In genomic region chr10:76771624-76772023, GRCm38 (mm10) we compare ENCODE assay signal across 35 mouse cellular contexts. TPM values are rescaled to one million over a fixed set of nuclear protein-coding genes. Genes with fewer than 3 reads are reported as not detected.
"Had no signal": no experiment of that assay in that cellular context is flagged by ENCODE, and none has a peak within 500 bp of the region (broad histone marks: within the 10 kb centered on the region; RNA-seq: fewer than 3 reads in every experiment).

No protein-coding gene starts in this region.

- DNase-seq: left cerebral cortex, postnatal 4 days; liver; liver, embryonic 13.5 days; liver, postnatal 0 days; lung, adult 18-20 months; lung, adult 2 months; lung, embryonic 14.5 days; lung, postnatal 10 days; lung, postnatal 14 days; lung, postnatal 36 days; midbrain, embryonic 14.5 days had no signal

- H3K27ac ChIP-seq: limb, embryonic 10.5 days; limb, embryonic 12.5 days; limb, embryonic 13.5 days; limb, embryonic 15.5 days; liver, embryonic 12.5 days; liver, embryonic 13.5 days; liver, embryonic 14.5 days; liver, embryonic 15.5 days; lung, embryonic 15.5 days; macrophage; midbrain, embryonic 10.5 days; midbrain, embryonic 12.5 days; midbrain, embryonic 13.5 days; midbrain, embryonic 15.5 days; neural tube, embryonic 12.5 days; neural tube, embryonic 13.5 days had no signal

- ATAC-seq: liver, embryonic 12.5 days; liver, postnatal 0 days; lung, postnatal 0 days; midbrain, embryonic 13.5 days; midbrain, embryonic 15.5 days; midbrain, embryonic 16.5 days had no signal

- H3K9me3 ChIP-seq: limb, embryonic 10.5 days; limb, embryonic 12.5 days; limb, embryonic 13.5 days; limb, embryonic 15.5 days; liver, embryonic 12.5 days; liver, embryonic 13.5 days; liver, embryonic 15.5 days; lung, embryonic 15.5 days; midbrain, embryonic 10.5 days; midbrain, embryonic 12.5 days; midbrain, embryonic 13.5 days; midbrain, embryonic 15.5 days; neural tube, embryonic 12.5 days; neural tube, embryonic 13.5 days had no signal

- H3K4me1 ChIP-seq: limb, embryonic 12.5 days; limb, embryonic 13.5 days; limb, embryonic 15.5 days; liver, embryonic 12.5 days; liver, embryonic 13.5 days; liver, embryonic 15.5 days; lung, embryonic 15.5 days; megakaryocyte, embryonic 14.5 days; midbrain, embryonic 12.5 days; midbrain, embryonic 13.5 days; midbrain, embryonic 15.5 days; neural tube, embryonic 12.5 days; neural tube, embryonic 13.5 days had no signal

- H3K4me3 ChIP-seq: limb, embryonic 10.5 days; limb, embryonic 12.5 days; limb, embryonic 13.5 days; limb, embryonic 15.5 days; liver, embryonic 12.5 days; liver, embryonic 13.5 days; liver, embryonic 15.5 days; lung, embryonic 15.5 days; megakaryocyte, embryonic 14.5 days; midbrain, embryonic 10.5 days; midbrain, embryonic 12.5 days; midbrain, embryonic 13.5 days; midbrain, embryonic 15.5 days; myocyte; neural tube, embryonic 12.5 days; neural tube, embryonic 13.5 days had no signal

- H3K36me3 ChIP-seq: limb, embryonic 10.5 days; limb, embryonic 12.5 days; liver, embryonic 12.5 days; liver, embryonic 13.5 days; liver, embryonic 15.5 days; lung, embryonic 15.5 days; midbrain, embryonic 15.5 days had no signal

- H3K4me2 ChIP-seq: limb, embryonic 12.5 days; limb, embryonic 13.5 days; limb, embryonic 15.5 days; liver, embryonic 11.5 days; liver, embryonic 12.5 days; liver, embryonic 13.5 days; liver, embryonic 15.5 days; lung, embryonic 14.5 days; lung, embryonic 15.5 days; midbrain, embryonic 11.5 days; midbrain, embryonic 12.5 days; midbrain, embryonic 13.5 days; midbrain, embryonic 15.5 days; neural tube, embryonic 12.5 days; neural tube, embryonic 13.5 days had no signal

- H3K27me3 ChIP-seq: limb, embryonic 12.5 days; limb, embryonic 13.5 days; limb, embryonic 15.5 days; liver, embryonic 12.5 days; liver, embryonic 13.5 days; liver, embryonic 15.5 days; lung, embryonic 15.5 days; midbrain, embryonic 12.5 days; midbrain, embryonic 13.5 days; midbrain, embryonic 15.5 days; neural tube, embryonic 12.5 days; neural tube, embryonic 13.5 days had no signal

- H3K9ac ChIP-seq: limb, embryonic 12.5 days; limb, embryonic 13.5 days; limb, embryonic 15.5 days; liver, embryonic 12.5 days; liver, embryonic 13.5 days; liver, embryonic 14.5 days; liver, embryonic 15.5 days; liver, postnatal 0 days; lung, embryonic 14.5 days; lung, embryonic 15.5 days; midbrain, embryonic 12.5 days; midbrain, embryonic 13.5 days; midbrain, embryonic 15.5 days; neural tube, embryonic 12.5 days; neural tube, embryonic 13.5 days had no signal

RNA-seq across cellular contexts. Expression of gene Col6a1, which starts 45.7 kb away (rescaled TPM):
- total RNA-seq: megakaryocyte progenitor cell, adult 5-6 weeks; megakaryocyte-erythroid progenitor cell, adult 5-6 weeks; monocyte, adult 5-6 weeks had no signal
